Mouse (Mus musculus) Muller cell, postnatal 12 days (primary cell): ENCODE data around the gene Ell3.
"Not testable (repeated sequence)": the region's sequence is repeated elsewhere in the genome, so short reads cannot be mapped to it uniquely, and the experiment has no call there.

Experiments used
- DNase-seq: peaks from one replicate; pipeline ENCODE4 v3.0.0-alpha.2; 2015; ENCODE audit errors: inconsistent ontology term

Gene Ell3

DNA sequence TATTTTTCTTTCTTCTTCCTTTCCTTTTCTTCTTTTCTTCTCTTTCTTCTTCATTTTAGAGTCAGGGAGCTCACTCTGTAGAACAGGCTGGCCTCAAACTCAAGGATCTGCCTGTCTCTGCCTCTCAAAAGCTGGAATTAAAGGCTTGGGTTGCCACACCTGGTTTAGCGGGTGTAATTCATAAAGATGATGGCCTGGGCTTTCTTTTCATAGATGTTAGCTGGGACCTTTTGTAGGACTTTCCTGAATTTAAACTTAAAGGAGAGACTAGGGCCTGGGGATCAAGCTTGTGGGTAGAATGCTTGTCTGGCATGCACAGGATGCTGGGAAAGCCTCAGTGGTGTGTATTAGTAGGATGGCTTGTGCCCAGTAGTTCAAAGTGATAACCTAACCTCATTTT is at the start of gene Ell3:
Gene Ell3, minus strand, starts transcription at position 101 of the 400 bp plus-strand sequence.
- no peak for DNase-seq

DNA sequence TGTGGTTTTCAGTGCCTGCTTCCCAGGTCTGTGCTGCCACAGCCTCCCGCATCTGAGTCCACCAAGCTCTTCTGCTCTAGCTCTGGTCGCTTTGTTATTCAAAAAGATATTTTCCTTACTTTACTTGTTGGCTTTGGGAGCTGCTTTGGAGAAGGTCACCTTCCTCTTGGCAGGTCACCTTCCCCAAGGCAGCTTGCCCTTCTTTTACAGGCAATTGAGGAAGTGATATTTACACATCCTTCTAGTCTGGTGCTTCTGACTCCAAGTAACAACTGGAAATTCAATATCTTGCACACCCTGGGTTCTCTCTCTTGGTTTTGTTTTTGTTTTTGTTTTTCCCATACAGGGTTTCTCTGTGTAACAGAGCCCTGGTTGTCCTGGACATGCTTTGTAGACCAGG is 40.3 kb upstream of the Ell3 start:
- not testable (repeated sequence) for DNase-seq

DNA sequence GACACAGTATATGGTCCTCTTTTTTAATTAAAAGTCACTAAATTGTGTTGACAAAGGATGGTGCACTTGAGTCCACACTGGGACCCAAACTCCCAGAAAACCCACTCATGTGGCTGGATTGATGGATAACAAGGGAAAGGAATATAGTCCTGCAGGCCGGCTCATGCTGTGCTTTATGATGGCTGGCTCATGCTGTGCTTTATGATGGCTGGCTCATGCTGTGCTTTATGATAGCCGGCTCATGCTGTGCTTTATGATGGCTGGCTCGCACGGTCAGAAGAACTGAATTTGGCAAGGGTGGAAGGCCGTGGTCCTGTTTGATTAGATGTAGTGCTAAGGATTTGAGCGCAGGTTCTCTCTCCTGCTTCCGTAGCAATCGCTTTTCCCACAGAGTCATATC is 39.5 kb upstream of the Ell3 start:
- DNase-seq: no peak

DNA sequence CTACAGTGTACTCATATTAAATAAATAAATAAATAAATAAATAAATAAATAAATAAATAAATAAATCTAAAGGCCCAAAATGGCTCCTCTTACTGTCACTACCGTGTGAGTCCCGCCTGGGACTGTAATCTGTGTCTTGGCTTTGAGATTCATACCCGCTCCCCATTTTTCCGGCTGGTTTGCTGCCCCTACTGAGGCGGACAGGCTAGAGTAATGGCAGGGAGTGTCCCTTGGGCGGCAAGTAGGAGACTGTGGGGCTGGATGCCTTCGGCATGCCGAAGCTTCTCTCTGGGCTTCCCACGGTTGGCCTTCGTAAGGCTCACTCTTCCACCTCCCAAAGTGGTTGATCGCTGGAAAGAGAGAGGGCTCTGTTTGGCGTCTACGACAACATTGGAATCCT is 36.8 kb upstream of the Ell3 start:
- not testable (repeated sequence) for DNase-seq

DNA sequence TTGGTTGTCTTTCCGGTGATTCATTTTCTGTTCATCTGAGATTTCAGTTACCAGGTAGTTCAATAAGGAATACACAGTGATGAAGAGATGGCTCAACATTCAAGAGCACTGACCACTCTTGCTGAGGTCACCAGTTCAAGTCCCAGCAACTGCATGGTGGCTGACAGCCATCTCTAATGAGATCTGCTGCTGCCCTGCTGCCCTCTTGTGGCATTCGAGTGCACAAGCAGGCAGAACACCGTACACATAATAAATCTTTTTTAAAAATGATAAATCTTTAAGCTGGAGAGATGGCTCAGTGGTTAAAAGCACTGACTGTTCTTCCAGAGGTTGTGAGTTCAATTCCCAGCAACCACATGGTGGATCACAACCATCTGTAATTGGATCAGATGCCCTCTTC is 36.4 kb upstream of the Ell3 start:
- DNase-seq: no peak

DNA sequence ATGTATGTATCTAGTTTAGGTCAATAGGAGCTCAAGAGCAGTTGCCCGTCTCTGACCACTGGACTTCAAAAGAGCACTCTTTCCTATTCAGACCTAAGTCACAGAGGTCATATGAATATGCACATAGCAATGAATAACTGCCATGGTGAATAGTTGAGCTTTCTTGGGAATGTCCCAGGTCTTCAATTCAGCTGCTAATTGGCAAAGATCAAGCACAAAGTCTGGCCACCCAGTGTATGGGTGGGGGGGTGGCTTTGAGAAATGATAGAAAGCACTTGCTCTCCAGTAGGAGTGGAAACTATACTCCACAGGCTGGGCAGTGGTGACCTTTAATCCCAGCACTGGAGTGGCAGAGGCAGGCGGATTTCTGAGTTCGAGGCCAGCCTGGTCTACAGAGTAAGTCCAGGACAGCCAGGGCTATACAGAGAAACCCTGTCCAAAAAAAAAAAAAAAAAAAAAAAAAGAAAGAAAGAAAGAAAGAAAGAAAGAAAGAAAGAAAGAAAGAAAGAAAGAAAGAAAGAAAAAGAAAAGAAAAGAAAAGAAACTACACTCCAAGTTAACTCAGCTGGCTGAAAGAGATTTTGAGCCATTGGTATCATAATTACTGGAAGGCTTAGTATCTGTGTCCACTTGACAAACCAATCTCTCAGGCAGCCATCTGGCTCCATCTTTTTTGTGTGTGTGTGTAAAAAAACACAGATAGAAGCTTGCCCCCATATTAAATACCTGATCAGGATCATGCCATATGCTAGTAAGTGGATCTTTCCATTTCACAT is 33.6 kb upstream of the Ell3 start:
- no peak for DNase-seq

DNA sequence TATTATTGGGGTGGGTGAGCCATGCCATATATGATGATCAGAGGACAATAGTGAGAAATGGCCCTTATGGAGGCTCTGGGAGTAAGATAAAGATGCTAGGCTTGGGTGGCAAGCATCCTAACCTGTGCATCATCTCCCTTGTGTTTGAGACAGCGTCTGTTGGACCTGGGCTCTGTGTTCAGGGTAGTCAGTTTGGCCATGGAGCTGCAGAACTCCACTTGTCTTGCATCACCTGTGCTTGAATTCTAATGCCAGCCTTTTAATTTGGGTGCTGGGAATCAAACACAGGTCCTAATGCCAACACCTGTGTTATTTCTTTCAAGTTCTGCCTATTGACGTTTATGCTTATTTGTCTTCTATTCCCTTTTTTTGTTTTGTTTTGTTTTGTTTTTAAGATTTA is 31.2 kb upstream of the Ell3 start:
- DNase-seq: not testable (repeated sequence)

DNA sequence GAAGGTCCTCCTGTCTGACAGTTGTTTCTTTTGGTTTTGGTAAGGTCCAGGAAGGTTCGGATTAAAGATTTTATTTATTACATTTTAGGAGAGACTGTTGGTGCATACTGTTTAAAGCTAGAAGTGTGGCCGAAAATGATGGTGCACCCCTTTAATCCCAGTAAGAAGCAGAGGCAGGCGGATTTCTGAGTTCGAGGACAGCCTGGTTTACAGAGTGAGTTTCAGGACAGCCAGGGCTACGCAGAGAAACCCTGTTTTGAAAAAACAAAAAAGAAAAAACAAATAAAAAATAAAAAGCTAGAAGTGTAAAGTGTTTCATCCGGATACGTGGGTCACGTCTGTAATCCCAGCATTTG is 30.1 kb upstream of the Ell3 start:
- no peak for DNase-seq

DNA sequence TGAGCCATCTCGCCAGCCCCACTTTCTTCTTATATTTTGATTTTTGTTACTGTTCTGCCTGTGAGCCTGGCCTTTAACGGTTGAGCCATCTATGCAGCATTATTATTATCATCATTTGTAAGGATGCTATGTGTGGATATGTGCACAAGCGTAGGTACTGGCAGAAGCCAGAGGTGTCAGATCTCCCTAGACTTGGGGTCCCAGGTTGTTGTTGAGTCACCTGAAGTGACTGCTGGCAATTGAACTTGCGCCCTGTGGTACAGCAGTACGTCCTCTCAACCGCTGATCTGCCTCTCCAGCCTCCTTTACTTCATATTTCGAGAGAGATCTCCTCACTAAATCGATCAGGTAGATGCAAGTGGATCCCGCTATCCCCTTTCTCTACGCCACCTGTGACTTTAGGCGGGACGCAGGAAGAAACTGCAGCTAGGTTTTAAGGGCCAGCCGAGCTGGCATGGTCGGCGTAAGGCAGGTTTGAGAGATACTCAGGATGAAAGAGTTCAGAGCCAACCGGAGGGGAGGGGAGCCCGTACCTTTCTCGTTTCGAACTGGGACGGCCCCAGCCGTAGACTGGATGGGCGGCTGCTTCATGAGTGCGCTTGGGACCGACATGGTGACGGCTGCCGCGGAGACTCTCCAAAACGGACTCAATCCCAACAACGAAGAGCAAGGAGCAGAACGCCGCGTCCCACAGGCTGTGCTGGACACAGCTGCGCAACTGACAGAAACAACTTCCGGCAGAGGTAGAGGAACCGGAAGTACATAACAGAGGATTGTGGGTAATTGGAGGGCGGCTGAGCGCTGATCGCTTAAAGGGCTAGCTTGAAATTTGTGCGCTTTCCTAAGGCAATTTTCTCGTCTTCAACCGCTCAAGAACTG is 29.5 kb upstream of the Ell3 start, which contains the start of gene Mfap1b:
Gene Mfap1b, minus strand, starts transcription at position 767 of the 879 bp plus-strand sequence.
- peak; percentile 67 for DNase-seq

DNA sequence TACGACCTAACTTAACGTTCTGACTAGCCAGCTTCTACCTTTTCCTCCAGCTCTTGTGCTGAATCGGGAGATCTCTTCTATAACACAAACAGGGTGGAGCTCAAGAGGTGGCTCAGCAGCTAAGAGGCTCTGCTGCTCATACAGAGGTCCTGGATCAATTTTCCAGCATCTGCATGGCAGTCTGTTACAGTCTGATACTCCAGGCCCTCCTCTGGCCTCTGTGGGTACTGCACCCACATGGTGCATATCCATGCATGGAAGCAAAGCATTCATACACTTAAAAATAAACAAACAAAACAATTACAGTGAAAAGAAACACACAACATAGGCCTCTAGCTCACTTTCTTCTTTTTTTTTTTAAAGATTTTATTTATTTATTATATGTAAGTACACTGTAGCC is 28.7 kb upstream of the Ell3 start:
- not testable (repeated sequence) for DNase-seq

DNA sequence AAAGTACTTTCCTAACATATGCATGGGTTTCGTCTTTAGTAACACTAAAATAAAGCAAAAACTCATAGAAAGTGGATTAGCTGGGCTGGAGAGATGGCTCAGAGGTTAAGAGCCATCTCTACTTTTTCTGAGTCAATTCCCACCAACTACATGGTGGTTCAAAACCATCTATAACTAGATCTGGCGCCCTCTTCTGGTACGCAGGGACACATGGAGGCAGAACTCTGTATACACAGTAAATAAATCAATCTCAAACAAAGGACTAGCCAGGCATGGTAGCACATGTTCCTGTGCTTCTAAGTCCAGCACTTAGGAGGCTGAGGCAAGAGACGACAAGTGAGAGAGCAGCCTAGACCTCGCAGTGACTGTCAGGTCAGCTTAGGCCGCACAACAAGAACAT is 24.9 kb upstream of the Ell3 start:
- not testable (repeated sequence) for DNase-seq

DNA sequence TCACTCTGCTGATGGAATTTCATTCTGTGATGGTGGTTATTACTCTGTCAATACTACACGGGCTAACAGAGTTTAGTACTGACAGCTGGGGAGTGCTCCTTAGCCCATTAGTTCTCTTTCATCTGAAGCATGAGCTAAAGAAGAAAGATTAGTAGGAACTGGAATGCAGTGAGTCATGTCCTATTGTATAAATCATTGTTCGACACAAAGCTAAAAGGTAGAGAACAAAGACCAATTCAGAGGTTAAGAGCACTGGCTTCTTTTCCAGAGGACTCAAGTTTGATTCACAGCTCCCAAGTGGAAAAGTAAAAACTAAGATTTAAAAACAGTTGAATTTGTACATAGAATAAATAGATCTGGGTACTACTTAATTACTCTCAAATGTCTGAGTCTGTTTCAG is 16.0 kb upstream of the Ell3 start:
- peak; percentile 57 for DNase-seq

DNA sequence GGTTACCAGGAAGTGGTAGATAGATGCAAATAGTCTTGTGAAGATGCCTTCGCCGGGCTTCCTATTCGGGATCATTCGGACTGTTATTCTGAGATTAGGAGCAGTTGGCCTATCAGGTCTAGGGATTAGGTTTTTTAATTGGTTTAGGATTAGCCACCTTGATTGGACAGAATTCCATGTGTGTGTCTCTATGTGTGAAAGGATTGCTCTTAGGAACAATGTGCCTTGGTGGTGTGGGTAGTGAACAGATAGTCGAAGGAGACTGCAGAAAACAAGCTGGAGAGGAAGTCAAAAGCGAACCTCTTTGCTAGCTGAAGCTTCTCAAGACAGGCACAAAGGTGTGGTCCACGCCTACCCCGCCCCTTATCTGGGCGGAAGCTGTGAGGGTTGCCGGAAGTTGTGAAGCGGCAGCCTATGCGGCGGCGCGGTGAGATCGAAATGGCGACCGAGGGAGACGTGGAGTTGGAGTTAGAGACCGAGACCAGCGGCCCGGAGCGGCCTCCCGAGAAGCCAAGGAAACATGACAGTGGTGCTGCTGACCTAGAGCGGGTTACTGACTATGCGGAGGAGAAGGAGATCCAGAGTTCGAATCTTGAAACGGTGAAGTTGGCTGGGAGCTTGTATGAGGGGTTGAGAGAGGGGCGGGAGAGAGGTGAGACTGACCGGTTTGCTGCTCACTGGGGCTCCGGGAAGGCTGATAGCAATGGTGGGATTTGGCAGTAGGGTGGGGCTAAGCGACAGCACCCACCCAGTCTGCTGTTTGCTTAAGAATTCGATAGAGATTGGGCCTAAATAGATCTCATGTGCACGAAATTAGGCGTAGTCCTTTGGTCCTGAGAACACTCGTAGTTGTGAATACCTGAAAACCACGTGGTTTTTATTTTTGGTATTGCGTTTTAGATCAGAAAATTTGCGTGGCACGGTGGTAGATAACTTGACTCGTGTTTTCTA is 12.9 kb upstream of the Ell3 start, which contains the start of gene Serinc4:
Gene Serinc4, minus strand, starts transcription at position 90 of the 951 bp plus-strand sequence.
- peak; percentile 83 for DNase-seq

DNA sequence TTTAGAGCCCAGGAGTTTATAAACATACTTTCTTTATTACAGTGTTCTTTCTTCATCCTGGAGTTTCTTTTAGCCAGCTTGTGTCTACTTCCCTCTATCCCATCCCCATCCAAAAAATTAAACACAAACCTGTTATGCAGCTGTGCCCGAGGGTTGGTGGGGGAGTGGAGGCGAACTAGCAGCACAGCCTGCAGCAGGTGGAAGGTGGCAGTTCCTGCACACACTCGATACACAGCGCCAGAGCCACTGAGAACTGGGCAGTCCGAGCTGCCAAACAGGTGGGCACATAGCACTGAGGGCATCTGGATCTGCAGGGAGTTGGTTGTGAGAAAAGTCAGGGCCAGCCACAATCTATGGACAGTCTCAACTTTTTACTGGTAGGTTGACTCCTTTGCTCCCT is 11.5 kb upstream of the Ell3 start:
- DNase-seq: no peak

DNA sequence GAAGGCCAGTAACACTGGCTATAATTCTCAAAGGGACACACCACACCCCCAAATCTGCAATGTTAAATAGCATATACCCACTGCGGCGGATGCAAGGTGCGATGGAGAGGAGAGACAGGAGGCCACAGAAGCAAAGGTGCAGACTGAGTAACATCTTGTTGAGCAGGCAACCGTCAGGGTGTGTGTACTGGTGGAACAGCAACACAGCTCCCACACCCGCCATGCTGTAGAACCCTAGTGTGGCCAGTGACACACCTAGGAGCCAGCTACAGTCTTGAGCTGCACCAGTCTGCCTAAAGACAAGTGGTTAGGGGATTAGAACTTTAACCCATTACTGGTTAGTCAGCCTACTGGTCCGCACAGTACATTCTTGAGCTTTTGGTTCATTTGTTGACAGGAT is 9.8 kb upstream of the Ell3 start:
- DNase-seq: no peak

DNA sequence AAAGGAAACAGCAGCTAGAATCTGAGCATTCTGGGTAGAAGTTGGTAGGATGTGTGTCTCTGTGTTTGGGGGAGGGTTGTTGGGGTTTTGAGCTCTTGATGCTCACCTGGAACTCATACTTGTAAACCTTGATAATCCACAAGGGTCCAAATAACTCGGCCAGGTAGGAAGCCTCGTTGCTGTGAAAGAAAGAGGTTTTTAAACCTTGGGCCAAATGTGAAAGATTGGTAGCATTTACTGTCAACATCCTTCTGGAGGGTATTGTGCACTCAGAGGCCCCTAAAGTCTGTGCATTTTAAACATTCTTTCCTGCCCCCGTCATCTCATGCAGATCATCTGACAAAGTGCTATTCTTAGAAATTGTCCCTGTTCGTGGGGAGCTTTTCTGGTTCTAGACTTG is 8.9 kb upstream of the Ell3 start, which contains the start of gene Hypk:
Gene Hypk, plus strand, starts transcription at position 301 of the 400 bp plus-strand sequence.
- DNase-seq: no peak

DNA sequence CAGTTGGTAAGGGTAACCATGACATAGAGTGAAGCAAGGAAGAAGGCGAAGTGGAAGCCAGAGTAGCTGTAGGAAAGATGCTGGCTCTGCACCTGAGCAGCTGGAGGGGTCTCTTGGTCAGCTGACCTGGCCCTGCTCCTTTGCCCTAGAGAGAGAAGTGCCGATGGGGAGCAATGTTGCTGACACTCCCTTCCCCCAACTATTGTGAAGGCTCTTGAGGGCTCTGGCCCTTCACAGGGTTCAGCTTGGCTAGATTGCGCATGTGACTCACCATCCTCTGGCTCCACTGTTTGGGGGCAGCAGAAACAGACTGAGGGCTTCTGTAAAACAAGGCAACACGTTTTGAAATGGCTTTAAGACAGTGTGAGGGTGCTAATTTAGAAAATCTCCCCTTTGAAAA is 8.3 kb upstream of the Ell3 start:
- no peak for DNase-seq

DNA sequence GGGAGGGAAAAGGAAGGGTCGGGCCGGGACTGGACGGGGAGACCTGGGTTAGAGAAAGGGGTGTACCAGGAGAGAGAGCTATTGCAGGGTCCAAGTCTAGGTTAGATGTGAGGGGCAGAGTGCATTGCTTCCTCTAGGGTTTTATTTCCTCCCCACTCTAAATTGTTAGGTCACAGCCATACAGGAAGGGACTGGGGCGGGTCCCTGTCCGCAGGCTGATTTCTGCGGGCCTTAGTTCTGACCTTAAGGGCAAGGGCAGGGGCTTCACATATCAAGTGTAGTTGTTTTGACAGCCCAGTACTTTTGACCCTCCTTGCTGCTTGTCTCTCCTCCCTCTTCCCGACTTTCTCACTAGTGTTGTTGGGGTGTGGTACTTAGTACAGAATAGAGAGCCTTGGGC is 6.0 kb upstream of the Ell3 start:
- DNase-seq: peak; percentile 31

DNA sequence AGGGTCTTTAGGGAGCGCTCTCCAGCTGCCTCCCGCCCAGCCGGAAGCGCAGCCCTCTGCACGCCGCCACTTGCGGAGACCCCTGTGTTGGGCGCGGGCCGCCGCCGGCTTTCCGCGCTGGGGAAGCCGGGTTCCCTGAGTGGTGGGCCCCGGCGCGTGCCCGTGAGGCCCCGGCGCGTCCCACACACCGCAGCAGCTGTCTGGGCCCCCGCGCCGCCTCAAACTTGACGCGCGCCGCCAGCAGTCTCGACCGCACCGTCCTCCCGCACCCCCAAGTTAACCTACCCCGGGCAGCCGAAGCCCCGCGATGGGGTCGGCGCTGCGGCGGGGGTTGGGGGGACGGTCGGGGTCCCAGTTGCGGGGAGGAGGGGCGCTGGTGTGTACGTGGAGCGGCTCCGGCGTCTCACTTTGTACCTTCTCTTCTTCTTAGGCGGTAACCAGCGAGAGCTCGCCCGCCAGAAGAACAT is 5.5 kb upstream of the Ell3 start:
- DNase-seq: no peak

DNA sequence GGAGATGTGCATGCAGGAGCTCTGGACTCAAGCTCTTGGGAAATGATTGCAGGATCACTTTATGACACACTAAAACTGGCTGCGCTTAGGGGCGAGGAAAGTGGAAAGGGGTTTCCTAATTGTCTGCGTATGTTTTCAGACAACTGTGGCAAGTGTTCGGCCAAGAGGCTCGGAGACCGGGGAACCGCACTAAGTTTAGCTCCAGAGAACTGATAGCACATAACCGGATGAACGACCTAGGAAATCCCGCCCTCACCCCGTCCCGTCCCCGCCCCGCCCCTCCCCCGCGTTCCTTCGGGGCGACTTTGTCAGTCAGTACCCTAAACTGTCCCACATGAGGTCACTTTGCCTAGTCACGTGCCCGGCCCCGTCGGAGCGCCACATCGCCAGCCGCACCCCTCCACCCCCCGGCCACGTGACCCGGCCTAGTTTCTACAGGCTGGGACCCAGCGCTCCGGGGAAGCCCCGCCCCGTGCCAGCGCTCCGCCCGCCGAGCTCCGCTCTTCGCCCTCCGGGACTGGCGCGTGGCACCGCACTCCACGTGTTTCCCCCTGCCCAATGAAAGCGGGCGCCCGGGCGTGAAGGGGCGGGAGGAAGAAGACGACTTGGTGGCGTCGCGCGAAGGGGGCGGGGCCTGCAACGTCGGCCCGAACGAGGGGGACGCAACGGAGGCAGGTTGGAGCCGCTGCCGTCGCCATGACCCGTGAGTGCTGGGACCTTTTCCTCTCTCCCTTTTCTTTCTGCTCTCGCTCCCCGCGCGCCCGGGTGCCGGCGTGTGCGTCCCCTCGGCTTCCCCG is 4.9 kb upstream of the Ell3 start, which contains the start of gene Serf2:
Gene Serf2, plus strand, starts transcription at position 457 of the 797 bp plus-strand sequence.
- peak; percentile 100 for DNase-seq

DNA sequence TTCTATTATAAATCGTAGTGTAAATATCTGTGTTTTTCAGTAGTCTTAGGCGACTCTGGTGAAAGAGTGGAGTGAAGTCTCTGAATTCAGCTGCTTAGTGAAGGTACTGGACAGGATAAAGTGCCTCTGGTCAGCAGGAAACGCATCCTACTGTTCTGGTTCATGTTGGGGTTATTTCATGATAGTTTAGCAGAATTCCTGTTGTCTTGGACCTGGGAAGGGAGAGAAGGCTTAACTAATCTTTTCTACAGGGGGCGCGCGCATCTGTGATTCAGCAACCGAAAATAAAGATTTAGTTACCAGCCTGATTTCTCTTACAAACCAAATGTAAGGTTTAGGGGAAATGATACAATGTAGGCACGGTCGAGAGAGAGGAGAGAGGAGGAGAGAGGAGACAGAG is 4.1 kb upstream of the Ell3 start:
- peak; percentile 68 for DNase-seq
